Mouse (Mus musculus) small intestine, adult 2 months (tissue): ENCODE measurements at regions not wholly inside any gene's neighbourhood (a gene's known extent, or its start where the extent isn't known, plus 50 kb on each side); places are given as distances from the start of the nearest gene placed in this dataset.

ENCODE experiments used
- CTCF ChIP-seq: fragments of 200-500 bp; IDR thresholded peaks from 2 replicates; pipeline ENCODE4 v1.5.1; 2012; ENCODE audit warnings: low read depth, mild to moderate bottlenecking, control low read depth, inconsistent platforms, low read length, moderate library complexity, mixed read lengths; ENCODE audit not compliant: insufficient replicate concordance, insufficient read length; ENCODE audit errors: extremely low read depth
- POLR2A ChIP-seq: fragments of 200-500 bp; IDR thresholded peaks from 2 replicates; pipeline ENCODE4 v1.6.1; 2012; ENCODE audit warnings: low read depth, mild to moderate bottlenecking, control low read depth, inconsistent platforms, low read length, moderate library complexity

DNA sequence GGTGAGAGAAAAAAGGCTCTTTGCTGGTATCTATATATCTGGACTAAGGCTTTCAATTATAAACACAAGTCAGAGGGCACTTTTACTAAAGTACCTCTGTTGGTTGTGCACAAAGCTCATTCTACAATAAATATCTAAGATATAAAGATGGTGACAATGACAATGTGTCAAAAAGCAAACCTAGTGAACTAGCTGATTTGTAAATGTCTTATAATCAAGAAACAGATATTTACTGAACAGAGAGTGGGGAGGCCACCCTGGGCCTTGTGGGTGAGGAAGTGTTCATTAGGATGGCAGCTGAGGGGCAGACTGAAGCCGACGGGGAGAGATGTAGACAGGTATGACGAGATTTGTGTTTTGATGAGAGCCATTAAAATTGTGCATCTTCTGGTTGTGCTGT is 132.0 kb upstream of the Dcbld2 start:
- TF ChIP-seq POLR2A (no peak), CTCF (no peak)
